Mouse (Mus musculus) macrophage (primary cell): ENCODE measurements around the gene Rtn4rl1. TPM values are rescaled to one million over a fixed set of nuclear protein-coding genes. Genes with fewer than 3 reads are reported as not detected.

Source experiments
- H3K27ac ChIP-seq: fragments of 350-480 bp; formaldehyde crosslinking; 2 replicates; pipeline ENCODE4 v1.9.0; 2021
- H3K36me3 ChIP-seq: fragments of 350-480 bp; formaldehyde crosslinking; 2 replicates; pipeline ENCODE4 v1.9.0; 2021; ENCODE audit errors: inconsistent target
- H3K4me3 ChIP-seq: fragments of 350-480 bp; formaldehyde crosslinking; 2 replicates; pipeline ENCODE4 v1.9.0; 2021; ENCODE audit errors: inconsistent target
- H3K79me2 ChIP-seq: fragments of 350-480 bp; formaldehyde crosslinking; 2 replicates; pipeline ENCODE4 v1.9.0; 2021; ENCODE audit errors: inconsistent target
- WGBS: methylation state at CpG from one replicate; pipeline ENCODE4 v1.1.7; 2026; ENCODE audit warnings: inconsistent platforms; ENCODE audit not compliant: missing documents; 5-methylcytosine and 5-hydroxymethylcytosine counted together
- polyA plus RNA-seq: library from polyadenylated mRNA; stranded (reverse); fragments of 250-400 nt; gene quantifications from 3 replicates; pipeline ENCODE4 v1.2.4, GENCODE M21; 2018; ENCODE audit warnings: inconsistent platforms

Gene Rtn4rl1
- polyA plus RNA-seq, 1 experiment from 2014 or later = 0.72 TPM

GRCm38 (mm10) chr11:75189713-75190370 is 3.7 kb upstream of the Rtn4rl1 start:
- peak overlapping the region; percentile 99 for H3K4me3 ChIP-seq
- WGBS = 2% methylated on average over 22 of the region's 22 CpGs
- H3K36me3 ChIP-seq = no peaks in the 10 kb centered on the region
- H3K27ac ChIP-seq = 0 out of 2 replicates have a peak overlapping the region, but pooled peaks have one; percentile 10
- peaks cover 12% of the 10 kb centered on the region; the same call in 1 of the 2 replicates for H3K79me2 ChIP-seq

- 0 out of 2 replicates have a peak overlapping the region, but pooled peaks have one; percentile 10 for H3K27ac ChIP-seq
These were observed 3.2 kb upstream of the Rtn4rl1 start for GRCm38 (mm10) chr11:75190371-75190724.

GRCm38 (mm10) chr11:75190905-75191441 is 2.6 kb upstream of the Rtn4rl1 start, which contains the start of gene Dph1:
Gene Dph1 (minus strand): TSS chr11:75191241.
- H3K27ac ChIP-seq = 0 out of 2 replicates have a peak within 1 kb of the TSS, but pooled peaks have one; percentile 10
- peak within 1 kb of the TSS; percentile 99 for H3K4me3 ChIP-seq
- peaks cover 12% of the 10 kb centered on the region; the same call in 1 of the 2 replicates for H3K79me2 ChIP-seq
- no peaks in the 10 kb centered on the region for H3K36me3 ChIP-seq
- 77% methylated on average over 5 of the region's 5 CpGs for WGBS

More at GRCm38 (mm10) chr11:75190371-75190724, 3.2 kb upstream of the Rtn4rl1 start:
- Histone ChIP-seq H3K79me2 (peaks cover 12% of the 10 kb centered on the region; the same call in 1 of the 2 replicates), H3K4me3 (peak overlapping the region; percentile 99), H3K36me3 (no peaks in the 10 kb centered on the region)
- WGBS = 0% methylated on average over 24 of the region's 24 CpGs

GRCm38 (mm10) chr11:75191841-75192240 is 1.7 kb upstream of the Rtn4rl1 start:
- WGBS = 80% methylated on average over 6 of the region's 6 CpGs
- no peaks in the 10 kb centered on the region for H3K36me3 ChIP-seq

GRCm38 (mm10) chr11:75192336-75193214 is 1.0 kb upstream of the Rtn4rl1 start:
- Histone ChIP-seq H3K36me3 (no peaks in the 10 kb centered on the region), H3K27ac (no peak overlapping the region), H3K4me3 (no peak overlapping the region), H3K79me2 (peaks cover 12% of the 10 kb centered on the region; the same call in 1 of the 2 replicates)
- WGBS = 30% methylated on average over 13 of the region's 13 CpGs

More at GRCm38 (mm10) chr11:75191841-75192240, 1.7 kb upstream of the Rtn4rl1 start:
- H3K4me3 ChIP-seq = no peak overlapping the region
- peaks cover 12% of the 10 kb centered on the region; the same call in 1 of the 2 replicates for H3K79me2 ChIP-seq
- H3K27ac ChIP-seq = no peak overlapping the region

GRCm38 (mm10) chr11:75194121-75194849 is 702 bp downstream of the Rtn4rl1 start:
- Histone ChIP-seq H3K27ac (no peak overlapping the region), H3K4me3 (no peak overlapping the region), H3K79me2 (peaks cover 5% of the 10 kb centered on the region; the same call in 1 of the 2 replicates), H3K36me3 (no peaks in the 10 kb centered on the region)
- WGBS = 2% methylated on average over 50 of the region's 52 CpGs

- Histone ChIP-seq H3K27ac (no peak overlapping the region), H3K36me3 (no peaks in the 10 kb centered on the region), H3K79me2 (no peaks in the 10 kb centered on the region), H3K4me3 (no peak overlapping the region)
- 2% methylated on average over 38 of the region's 39 CpGs for WGBS
These were observed 1.4 kb downstream of the Rtn4rl1 start for GRCm38 (mm10) chr11:75194850-75195461.

GRCm38 (mm10) chr11:75196131-75196530 is 2.5 kb downstream of the Rtn4rl1 start:
- no peaks in the 10 kb centered on the region for H3K36me3 ChIP-seq
- whole genome bisulfite sequencing = 84% methylated on average over 6 of the region's 6 CpGs
- H3K4me3 ChIP-seq = no peak overlapping the region
- H3K27ac ChIP-seq = no peak overlapping the region
- no peaks in the 10 kb centered on the region for H3K79me2 ChIP-seq

- no peak overlapping the region for H3K4me3 ChIP-seq
- H3K79me2 ChIP-seq = no peaks in the 10 kb centered on the region
- no peak overlapping the region for H3K27ac ChIP-seq
- no peaks in the 10 kb centered on the region for H3K36me3 ChIP-seq
- 83% methylated on average over 5 of the region's 7 CpGs for WGBS
These were observed 4.4 kb downstream of the Rtn4rl1 start for GRCm38 (mm10) chr11:75197956-75198355.

- WGBS = 90% methylated on average over 4 of the region's 4 CpGs
- no peaks in the 10 kb centered on the region for H3K36me3 ChIP-seq
- no peak overlapping the region for H3K27ac ChIP-seq
- H3K79me2 ChIP-seq = no peaks in the 10 kb centered on the region
- no peak overlapping the region for H3K4me3 ChIP-seq
These were observed 5.2 kb downstream of the Rtn4rl1 start for GRCm38 (mm10) chr11:75198792-75199191.

GRCm38 (mm10) chr11:75199951-75200350 is 6.4 kb downstream of the Rtn4rl1 start:
- WGBS = 71% methylated on average over 5 of the region's 5 CpGs
- Histone ChIP-seq H3K4me3 (no peak overlapping the region), H3K27ac (no peak overlapping the region), H3K79me2 (no peaks in the 10 kb centered on the region), H3K36me3 (no peaks in the 10 kb centered on the region)

GRCm38 (mm10) chr11:75200935-75201334 is 7.4 kb downstream of the Rtn4rl1 start:
- 97% methylated on average over 12 of the region's 12 CpGs for WGBS
- Histone ChIP-seq H3K36me3 (no peaks in the 10 kb centered on the region), H3K79me2 (no peaks in the 10 kb centered on the region), H3K27ac (no peak overlapping the region), H3K4me3 (no peak overlapping the region)

GRCm38 (mm10) chr11:75201721-75202120 is 8.1 kb downstream of the Rtn4rl1 start:
- 81% methylated on average over 8 of the region's 8 CpGs for WGBS
- no peaks in the 10 kb centered on the region for H3K79me2 ChIP-seq
- H3K4me3 ChIP-seq = no peak overlapping the region
- H3K27ac ChIP-seq = no peak overlapping the region
- no peaks in the 10 kb centered on the region for H3K36me3 ChIP-seq

- Histone ChIP-seq H3K4me3 (no peak overlapping the region), H3K27ac (no peak overlapping the region), H3K36me3 (no peaks in the 10 kb centered on the region), H3K79me2 (no peaks in the 10 kb centered on the region)
- 93% methylated on average over 4 of the region's 4 CpGs for WGBS
These were observed 10.3 kb downstream of the Rtn4rl1 start for GRCm38 (mm10) chr11:75203926-75204325.
